13 mouse cellular contexts compared by ENCODE assay signal in the genomic region with DNA sequence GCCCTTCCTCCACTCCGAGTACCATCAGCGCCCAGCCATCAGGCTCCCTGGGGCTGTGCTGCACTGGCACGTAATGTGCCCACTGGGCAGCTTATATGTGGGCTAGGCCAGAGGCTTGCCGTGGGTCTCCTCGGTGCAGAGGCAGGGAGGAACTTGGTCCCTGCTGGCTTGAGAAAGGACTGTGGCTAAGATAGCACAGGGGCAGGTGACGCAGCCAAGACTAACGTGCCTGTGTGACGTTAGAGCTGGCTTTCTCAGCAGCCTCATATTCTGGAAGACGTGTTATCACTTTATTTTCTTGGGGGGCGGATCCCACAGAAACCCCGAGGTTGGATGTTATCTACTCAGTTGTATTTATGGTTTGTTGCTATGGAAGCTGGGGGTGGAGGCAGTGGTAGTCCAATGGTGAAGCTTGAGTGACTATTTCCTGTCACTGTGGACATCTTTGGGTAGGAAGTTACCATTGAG. TPM values are rescaled to one million over a fixed set of nuclear protein-coding genes. Genes with fewer than 3 reads are reported as not detected.
DNase-seq lines count a peak whose midpoint lies in the region; ATAC-seq and TF ChIP-seq lines count a peak whose summit lies in the region.
"Had no signal": no experiment of that assay in that cellular context is flagged by ENCODE, and none has a peak within 500 bp of the region (broad histone marks: within the 10 kb centered on the region; RNA-seq: fewer than 3 reads in every experiment).

No protein-coding gene starts in this region.

- H3K4me3 ChIP-seq in hindbrain, embryonic 10.5 days: no peak overlapping the region
- H3K4me3 ChIP-seq in hindbrain, embryonic 16.5 days (ENCODE audit: low read length): no peak overlapping the region
- no peak overlapping the region for H3K4me3 ChIP-seq in MEL (ENCODE audit: control insufficient read depth in 1 of 2, insufficient read depth in 1 of 2, low read depth in 2 of 2, low read length in 2 of 2)
- no peak overlapping the region for H3K4me3 ChIP-seq in heart, embryonic 14.5 days (ENCODE audit: control insufficient read depth in 1 of 2, insufficient read depth in 1 of 2, low read depth in 1 of 2, low read length in 2 of 2)
- H3K4me3 ChIP-seq in forebrain, embryonic 16.5 days (replicated peaks; ENCODE audit: low read length): no peak overlapping the region
- H3K4me3 ChIP-seq: embryonic facial prominence, embryonic 13.5 days; hindbrain, embryonic 15.5 days; neural tube, embryonic 12.5 days had no signal

- no peak for ATAC-seq in hindbrain, embryonic 16.5 days
- ATAC-seq in heart, embryonic 14.5 days (ENCODE audit: insufficient number of reproducible peaks, insufficient read depth, low FRiP score, low read depth): 0 out of 2 replicates have a peak, but pooled peaks have one; percentile 10
- peak; percentile 74 for ATAC-seq in megakaryocyte, adult 5-6 weeks (ENCODE audit: poor library complexity, severe bottlenecking)
- no peak for ATAC-seq in forebrain, embryonic 16.5 days

- H3K4me2 ChIP-seq in hindbrain, embryonic 16.5 days (ENCODE audit: low read length): no peak overlapping the region
- H3K4me2 ChIP-seq in heart, embryonic 14.5 days (ENCODE audit: low read length): no peak overlapping the region
- H3K4me2 ChIP-seq in forebrain, embryonic 16.5 days (ENCODE audit: low read length): no peak overlapping the region
- H3K4me2 ChIP-seq: embryonic facial prominence, embryonic 13.5 days; hindbrain, embryonic 15.5 days; neural tube, embryonic 12.5 days had no signal

- peaks cover 12% of the 10 kb centered on the region for H3K79me2 ChIP-seq in MEL (ENCODE audit: control insufficient read depth, insufficient read depth, low read length, poor library complexity)

- 93% methylated on average over 11 of the region's 11 CpGs for WGBS in hindbrain, embryonic 10.5 days
- 86% methylated on average over 11 of the region's 11 CpGs for WGBS in hindbrain, embryonic 16.5 days
- 50% methylated on average over 11 of the region's 11 CpGs for WGBS in heart, embryonic 14.5 days
- WGBS in forebrain, embryonic 16.5 days: 88% methylated on average over 11 of the region's 11 CpGs

- no peak for TF ChIP-seq RAD21 in MEL (IDR thresholded peaks at IDR 0.05; ENCODE audit: low read depth, low read length)

- no peak for TF ChIP-seq POLR2A in MEL (IDR thresholded peaks at IDR 0.05; ENCODE audit: control insufficient read depth in 1 of 2, insufficient read depth in 1 of 2, low read depth in 1 of 2, low read length in 2 of 2, poor library complexity in 1 of 2)

- 0 out of 2 replicates have a peak overlapping the region, but pooled peaks have one; percentile 1 for H3K27ac ChIP-seq in hindbrain, embryonic 10.5 days
- H3K27ac ChIP-seq in hindbrain, embryonic 16.5 days (ENCODE audit: low read depth, low read length): no peak overlapping the region
- peak overlapping the region; percentile 47 for H3K27ac ChIP-seq in MEL (ENCODE audit: control insufficient read depth, low read depth, low read length)
- 0 out of 4 replicates have a peak overlapping the region, but pooled peaks of 1 of the 2 experiments have one; percentile 30 for H3K27ac ChIP-seq in heart, embryonic 14.5 days (replicated peaks in 1 of 2; ENCODE audit: control insufficient read depth in 1 of 2, insufficient read depth in 1 of 2, low read depth in 2 of 2, low read length in 2 of 2)
- no peak overlapping the region for H3K27ac ChIP-seq in forebrain, embryonic 16.5 days (ENCODE audit: low read length)
- H3K27ac ChIP-seq: embryonic facial prominence, embryonic 13.5 days; hindbrain, embryonic 15.5 days; neural tube, embryonic 12.5 days had no signal

- no peaks in the 10 kb centered on the region for H3K27me3 ChIP-seq in hindbrain, embryonic 10.5 days (ENCODE audit: insufficient read depth, poor library complexity, severe bottlenecking)
- no peaks in the 10 kb centered on the region for H3K27me3 ChIP-seq in hindbrain, embryonic 16.5 days (replicated peaks; ENCODE audit: control insufficient read depth, insufficient read depth, low read length)
- no peaks in the 10 kb centered on the region for H3K27me3 ChIP-seq in MEL (ENCODE audit: control insufficient read depth in 1 of 2, insufficient read depth in 2 of 2, low read length in 2 of 2)
- H3K27me3 ChIP-seq in heart, embryonic 14.5 days (ENCODE audit: control insufficient read depth, insufficient read depth, low read length): no peaks in the 10 kb centered on the region
- no peaks in the 10 kb centered on the region for H3K27me3 ChIP-seq in forebrain, embryonic 16.5 days (replicated peaks; ENCODE audit: control insufficient read depth, insufficient read depth, low read length)
- H3K27me3 ChIP-seq: embryonic facial prominence, embryonic 13.5 days; hindbrain, embryonic 15.5 days; neural tube, embryonic 12.5 days had no signal

- TF ChIP-seq CTCF in MEL (IDR thresholded peaks at IDR 0.05 in 2 of 3, conservative IDR thresholded peaks at IDR 0.05 in 1 of 3; ENCODE audit: control insufficient read depth in 1 of 3, insufficient read depth in 1 of 3, low read depth in 2 of 3, low read length in 3 of 3, poor library complexity in 1 of 3, severe bottlenecking in 1 of 3): no peak

- no peak overlapping the region for H3K9ac ChIP-seq in hindbrain, embryonic 16.5 days (ENCODE audit: low read depth, low read length)
- H3K9ac ChIP-seq in MEL (ENCODE audit: control insufficient read depth, low read depth, low read length, poor library complexity, severe bottlenecking): no peak overlapping the region
- H3K9ac ChIP-seq in heart, embryonic 14.5 days (ENCODE audit: low read length): no peak overlapping the region; the same call in 1 of the 2 replicates
- no peak overlapping the region for H3K9ac ChIP-seq in forebrain, embryonic 16.5 days (replicated peaks; ENCODE audit: low read depth, low read length)
- H3K9ac ChIP-seq: embryonic facial prominence, embryonic 13.5 days; hindbrain, embryonic 15.5 days; neural tube, embryonic 12.5 days had no signal

- H3K9me3 ChIP-seq in hindbrain, embryonic 10.5 days: peaks cover 3% of the 10 kb centered on the region; the same call in 1 of the 2 replicates
- H3K9me3 ChIP-seq in hindbrain, embryonic 16.5 days (ENCODE audit: control insufficient read depth, low read length): peaks cover 3% of the 10 kb centered on the region
- no peaks in the 10 kb centered on the region for H3K9me3 ChIP-seq in MEL (replicated peaks; ENCODE audit: insufficient read depth, low read length)
- H3K9me3 ChIP-seq in heart, embryonic 14.5 days (ENCODE audit: control insufficient read depth, low read length): 0 out of 2 replicates have a peak, but pooled peaks cover 3% of the 10 kb centered on the region
- no peaks in the 10 kb centered on the region; the same call in 1 of the 2 replicates for H3K9me3 ChIP-seq in forebrain, embryonic 16.5 days (ENCODE audit: control insufficient read depth, low read length)
- H3K9me3 ChIP-seq: hindbrain, embryonic 15.5 days; neural tube, embryonic 12.5 days had no signal

- H3K36me3 ChIP-seq in hindbrain, embryonic 10.5 days: peaks cover 89% of the 10 kb centered on the region
- peaks cover 14% of the 10 kb centered on the region for H3K36me3 ChIP-seq in hindbrain, embryonic 16.5 days (ENCODE audit: control insufficient read depth, insufficient read depth, low read length)
- peaks cover 0 to 9% of the 10 kb centered on the region in 2 experiments; a peak in 3 of 4 replicates for H3K36me3 ChIP-seq in MEL (ENCODE audit: control insufficient read depth in 1 of 2, insufficient read depth in 2 of 2, low read length in 2 of 2)
- H3K36me3 ChIP-seq in heart, embryonic 14.5 days (ENCODE audit: control insufficient read depth, insufficient read depth, low read length): peaks cover 61% of the 10 kb centered on the region
- peaks cover 21% of the 10 kb centered on the region for H3K36me3 ChIP-seq in forebrain, embryonic 16.5 days (ENCODE audit: control insufficient read depth, insufficient read depth)

- peak; percentile 9 to 54; a peak in 1 of 4 replicates for TF ChIP-seq EP300 in MEL (IDR thresholded peaks at IDR 0.05; ENCODE audit: low read depth in 1 of 2, low read length in 2 of 2)

- 0 out of 2 replicates have a peak, but pooled peaks cover 3% of the 10 kb centered on the region for H3K4me1 ChIP-seq in hindbrain, embryonic 10.5 days (replicated peaks)
- no peaks in the 10 kb centered on the region for H3K4me1 ChIP-seq in hindbrain, embryonic 16.5 days (ENCODE audit: control insufficient read depth, insufficient read depth, low read depth, low read length)
- H3K4me1 ChIP-seq in MEL (ENCODE audit: control insufficient read depth in 1 of 2, insufficient read depth in 2 of 2, low read length in 2 of 2): peaks cover 0 to 12% of the 10 kb centered on the region in 2 experiments
- H3K4me1 ChIP-seq in heart, embryonic 14.5 days (ENCODE audit: control insufficient read depth in 2 of 2, insufficient read depth in 2 of 2, low read length in 2 of 2): peaks cover 18 to 29% of the 10 kb centered on the region in 2 experiments
- peaks cover 7% of the 10 kb centered on the region for H3K4me1 ChIP-seq in forebrain, embryonic 16.5 days (replicated peaks; ENCODE audit: control insufficient read depth, insufficient read depth, low read length)
- H3K4me1 ChIP-seq: embryonic facial prominence, embryonic 13.5 days; neural tube, embryonic 12.5 days had no signal

- DNase-seq in hindbrain, embryonic 10.5 days (ENCODE audit: low spot score): no peak
- peak; percentile 71 for DNase-seq in MEL (ENCODE audit: low read depth, low spot score)
- DNase-seq in layer of hippocampus, adult 9-10 months (ENCODE audit: low spot score): no peak
- DNase-seq in embryo, embryonic 9.5 days (ENCODE audit: extremely low spot score): no peak
- DNase-seq: cerebellum, adult 11-12 months; layer of hippocampus, postnatal 36 days had no signal

RNA-seq across cellular contexts. Expression of gene Dusp1, which starts 8.8 kb away (rescaled TPM):
- 26.8 and 36.8 TPM in 2 replicates for polyA plus RNA-seq in hindbrain, embryonic 10.5 days (2016; fragmentation: Nextera tagmentation; extraction: Ambion mirVana)
- polyA plus RNA-seq in hindbrain, embryonic 16.5 days (2015; fragmentation: Nextera tagmentation; extraction: Ambion mirVana): 27.1 and 29.0 TPM in 2 replicates
- 0.96 and 1.0 TPM in 2 replicates for total RNA-seq in MEL (2012; rRNA removed)
- 1 to 10 TPM in 1 of 2 experiments, not detected in 1; 5.0 TPM for polyA plus RNA-seq in MEL (2012; ENCODE audit: insufficient read depth in 1 of 2, insufficient read length in 2 of 2, low read depth in 1 of 2, low replicate concordance in 2 of 2, missing spikeins in 1 of 2)
- 30.2 and 36.9 TPM in 2 replicates for polyA plus RNA-seq in heart, embryonic 14.5 days (2014; fragmentation: Nextera tagmentation; extraction: Ambion mirVana)
- total RNA-seq in megakaryocyte, adult 5-6 weeks (2015): 265 and 280 TPM in 2 replicates
- 58.9 and 72.1 TPM in 2 replicates for total RNA-seq in megakaryocyte, adult 5-6 weeks (2017)
- 44.1 and 47.8 TPM in 2 replicates for polyA plus RNA-seq in forebrain, embryonic 16.5 days (2015; fragmentation: Nextera tagmentation; extraction: Ambion mirVana)

RNA-seq across cellular contexts. Expression of gene Ergic1, which starts 9.4 kb away (rescaled TPM):
- 97.7 and 103 TPM in 2 replicates for polyA plus RNA-seq in hindbrain, embryonic 10.5 days (2016; fragmentation: Nextera tagmentation; extraction: Ambion mirVana)
- 97.0 and 106 TPM in 2 replicates for polyA plus RNA-seq in hindbrain, embryonic 16.5 days (2015; fragmentation: Nextera tagmentation; extraction: Ambion mirVana)
- total RNA-seq in MEL (2012; rRNA removed): 73.8 and 78.5 TPM in 2 replicates
- 100 to 1,000 TPM in 1 of 2 experiments, 10 to 100 TPM in 1; 95.6 to 730 TPM for polyA plus RNA-seq in MEL (2012; ENCODE audit: insufficient read depth in 1 of 2, insufficient read length in 2 of 2, low read depth in 1 of 2, low replicate concordance in 2 of 2, missing spikeins in 1 of 2)
- 120 and 121 TPM in 2 replicates for polyA plus RNA-seq in heart, embryonic 14.5 days (2014; fragmentation: Nextera tagmentation; extraction: Ambion mirVana)
- 18.9 and 22.1 TPM in 2 replicates for total RNA-seq in megakaryocyte, adult 5-6 weeks (2015)
- total RNA-seq in megakaryocyte, adult 5-6 weeks (2017): 9.6 and 16.3 TPM in 2 replicates
- polyA plus RNA-seq in forebrain, embryonic 16.5 days (2015; fragmentation: Nextera tagmentation; extraction: Ambion mirVana): 102 and 113 TPM in 2 replicates

Comparison
In these comparisons a context has a peak if more than half of its experiments do, and no peak if none do; other contexts are left out.
1. H3K27ac ChIP-seq: peak in hindbrain, embryonic 10.5 days (single experiment) and MEL (single experiment); none in hindbrain, embryonic 16.5 days (single experiment) and forebrain, embryonic 16.5 days (single experiment).
2. ATAC-seq: peak in heart, embryonic 14.5 days (single experiment) and megakaryocyte, adult 5-6 weeks (single experiment); none in hindbrain, embryonic 16.5 days (single experiment) and forebrain, embryonic 16.5 days (single experiment).